Mouse (Mus musculus) cortical plate, adult 2 months (tissue): ENCODE measurements around the gene Sqor.

Experiments
- CTCF ChIP-seq: fragments of 200-500 bp; IDR thresholded peaks from 2 replicates; pipeline ENCODE4 v1.5.1; 2011; ENCODE audit warnings: mild to moderate bottlenecking, control low read depth, low read length; ENCODE audit not compliant: insufficient read depth; ENCODE audit errors: extremely low read depth
- POLR2A ChIP-seq: fragments of 200-500 bp; IDR thresholded peaks from 2 replicates; pipeline ENCODE4 v1.6.1; 2011; ENCODE audit warnings: mild to moderate bottlenecking, low read length, control low read depth; ENCODE audit not compliant: insufficient read depth; ENCODE audit errors: extremely low read depth

DNA sequence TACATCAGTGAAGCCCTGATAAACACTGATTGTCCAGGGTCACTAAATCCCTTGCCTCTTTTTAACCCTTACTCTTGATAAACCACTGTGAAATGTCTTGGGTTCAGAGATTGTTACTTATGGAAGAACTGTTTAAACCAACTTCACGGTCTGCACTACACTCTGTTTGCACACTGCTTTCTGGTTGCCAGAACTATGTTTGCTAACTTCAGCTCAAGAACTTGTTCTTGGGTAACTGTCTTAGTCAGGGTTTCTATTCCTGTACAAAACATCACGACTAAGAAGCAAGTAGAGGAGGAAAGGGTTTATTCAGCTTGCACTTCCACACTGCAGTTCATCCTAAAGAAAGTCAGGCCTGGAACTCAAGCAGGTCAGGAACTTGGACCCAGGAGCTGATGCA, 56.2 kb downstream of the Sqor start:
- TF ChIP-seq POLR2A (no peak), CTCF (no peak)
